Mouse (Mus musculus) mouse trophoblast stem cell (cell line): Measurements from ENCODE around the gene Olfr1389.
"Not testable (repeated sequence)": the region's sequence is repeated elsewhere in the genome, so short reads cannot be mapped to it uniquely, and the experiment has no call there.

Source experiments
- in situ Hi-C, 2 experiments: fragments of 300-500 bp; cut with MseI, MboI; formaldehyde crosslinking; loops; 2 replicates in 1 of 2; 3 replicates in 1 of 2; pipeline ENCODE4 v1.15.1; 2025

The Olfr1389 gene

DNA sequence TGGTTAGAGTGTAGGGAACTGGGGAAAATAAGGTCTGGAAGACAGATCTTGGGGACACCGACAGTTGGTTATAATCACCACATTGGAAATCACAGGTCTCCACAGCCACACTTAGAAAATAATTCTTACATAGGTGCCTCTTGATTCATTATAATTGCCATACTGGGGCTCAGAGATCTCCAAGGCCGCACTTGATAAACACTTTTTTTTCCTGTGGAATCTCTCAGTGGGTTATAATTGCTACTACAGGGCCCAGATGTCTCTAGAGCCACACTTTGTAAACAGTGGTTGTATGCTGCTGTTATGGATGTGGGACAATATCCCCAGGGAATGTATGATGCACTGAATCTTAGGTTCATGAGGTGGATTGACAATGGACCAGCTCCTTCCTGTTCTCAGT lies at the start of gene Olfr1389:
Olfr1389 (plus strand) TSS at position 301 of the 400 bp plus-strand sequence.
- in situ Hi-C loops, result no loop called here

DNA sequence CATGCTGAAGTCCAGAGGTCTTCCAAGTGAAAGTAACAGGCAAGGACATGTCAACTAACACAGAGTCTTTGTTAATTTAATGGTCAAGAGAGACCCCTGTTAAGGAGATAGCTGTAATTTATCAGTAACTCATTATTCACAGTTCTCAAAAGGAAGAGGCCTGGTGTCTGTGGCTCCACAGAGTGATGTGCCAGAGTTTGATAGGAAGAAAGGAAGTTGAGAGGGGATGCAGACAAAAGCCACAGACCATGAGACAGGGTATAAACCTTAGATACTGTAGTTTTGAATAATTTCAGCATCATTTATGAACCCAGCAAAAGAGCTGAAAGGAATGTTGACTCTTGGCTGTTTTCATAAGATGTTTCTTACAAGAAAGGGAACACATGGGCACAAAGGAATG lies 39.7 kb upstream of the Olfr1389 start:
- in situ Hi-C loops, result loop anchor here in 1 of 2 experiments (5.0 kb wide), 1 partner anchor 46 kb away; the partner anchor contains the start of gene Olfr1390

- in situ Hi-C loops, result not testable (repeated sequence)
Observed at GRCm38 (mm10) chr11:49386118-49386517, 36.7 kb upstream of the Olfr1389 start.

DNA sequence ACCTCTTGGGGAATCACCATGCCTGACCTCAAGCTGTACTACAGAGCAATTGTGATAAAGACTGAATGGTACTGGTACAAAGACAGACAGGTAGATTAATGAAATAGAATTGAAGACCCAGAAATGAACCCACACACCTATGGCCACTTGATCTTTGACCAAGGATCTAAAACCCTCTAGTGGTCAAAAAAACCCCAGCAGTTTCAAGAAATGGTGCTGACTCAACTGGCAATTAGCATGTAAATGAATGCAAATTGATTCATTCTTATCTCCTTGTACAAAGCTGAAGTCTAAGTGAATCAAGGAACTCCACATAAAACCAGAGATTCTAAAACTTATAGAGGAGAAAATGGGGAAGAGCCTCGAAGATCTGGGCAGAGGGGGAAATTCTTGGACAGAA lies 30.2 kb upstream of the Olfr1389 start:
- in situ Hi-C loops, result not testable (repeated sequence)

- in situ Hi-C loops, result no loop called here
Observed at GRCm38 (mm10) chr11:49406784-49407183, 16.1 kb upstream of the Olfr1389 start.

DNA sequence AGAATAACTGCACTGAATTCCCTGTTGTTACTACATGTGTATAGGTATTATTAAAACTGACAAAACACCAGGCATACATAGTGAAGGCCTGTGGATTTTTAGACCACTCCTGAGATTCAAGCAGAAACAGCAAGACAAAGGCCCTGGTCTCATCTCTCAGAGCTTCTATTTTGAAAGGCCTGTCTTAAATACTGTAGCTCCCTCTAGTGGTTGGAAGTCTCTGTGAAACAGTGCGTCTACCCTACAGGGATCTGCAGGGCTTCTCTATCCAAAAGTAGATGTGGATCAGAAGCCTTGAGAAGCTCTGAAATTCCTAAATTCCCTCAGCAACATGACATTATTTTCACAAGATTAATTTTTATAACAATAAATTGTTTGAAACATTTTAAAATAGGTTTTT lies 12.3 kb upstream of the Olfr1389 start:
- in situ Hi-C loops, result loop anchor here in 1 of 2 experiments (10.0 kb wide), 1 partner anchor 226 kb away; the partner anchor contains the start of gene Btnl9

DNA sequence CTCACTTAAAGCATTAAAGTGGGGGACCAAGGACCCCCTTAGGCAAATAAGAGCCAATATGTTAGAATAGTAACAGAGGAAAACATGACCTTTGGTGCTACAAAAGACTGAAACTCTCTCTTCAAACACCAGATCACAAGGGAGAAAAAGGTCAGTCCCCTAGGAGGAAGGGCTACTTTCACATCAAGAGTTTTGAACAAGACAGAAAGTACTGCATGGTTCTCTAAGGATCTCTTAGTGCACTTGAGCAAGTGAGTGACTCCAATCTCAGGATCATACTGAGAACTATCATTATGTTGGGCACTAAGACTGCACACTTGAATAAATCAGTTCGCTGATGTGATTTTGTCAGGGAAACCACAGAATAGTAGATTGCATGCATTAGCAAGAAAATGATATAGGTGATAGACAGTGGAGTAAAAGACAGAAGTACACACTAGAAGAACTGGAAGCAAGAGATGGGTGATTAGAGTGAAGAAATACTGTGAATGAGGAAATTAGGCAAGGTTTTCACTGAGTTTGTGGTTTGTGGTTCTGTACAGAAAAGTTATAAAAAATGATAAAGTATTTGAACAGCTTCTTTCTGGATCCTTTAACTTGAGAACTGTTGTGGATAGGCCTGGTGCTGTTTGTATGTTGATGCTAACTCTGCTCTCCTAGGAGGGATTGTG lies 2.5 kb downstream of the Olfr1389 start:
- in situ Hi-C loops, result no loop called here

- in situ Hi-C loops, result no loop called here
Observed at GRCm38 (mm10) chr11:49429641-49430040, 6.8 kb downstream of the Olfr1389 start.

- in situ Hi-C loops, result no loop called here
Observed at GRCm38 (mm10) chr11:49436411-49436810, 13.5 kb downstream of the Olfr1389 start, which contains the start of gene Olfr1388. Olfr1388 (plus strand) TSS chr11:49436624.

DNA sequence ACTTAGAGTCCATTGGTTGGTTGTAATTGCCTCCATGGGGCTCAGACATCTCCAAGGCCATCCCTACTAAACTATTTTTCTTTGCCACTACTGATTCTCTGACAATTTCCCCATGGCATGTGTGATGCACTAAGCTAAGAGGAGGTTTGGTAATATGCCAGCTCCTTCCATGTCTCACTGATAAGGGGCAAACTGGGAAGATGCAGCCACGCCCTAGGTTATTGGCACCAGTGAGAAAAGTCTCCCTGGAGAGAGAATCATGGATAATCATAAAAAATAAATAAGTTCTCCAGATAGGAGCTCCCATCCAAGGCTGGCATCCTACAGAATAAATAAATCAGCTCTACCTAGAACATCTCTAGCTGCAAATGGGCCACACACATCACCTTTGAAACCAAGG lies 32.2 kb downstream of the Olfr1389 start, which contains the start of gene Olfr1387:
Olfr1387 (plus strand) TSS at position 301 of the 400 bp plus-strand sequence.
- in situ Hi-C loops, result no loop called here

- in situ Hi-C loops, result not testable (repeated sequence)
Observed at GRCm38 (mm10) chr11:49464746-49465145, 41.9 kb downstream of the Olfr1389 start, which contains the start of gene Olfr1386. Olfr1386 (plus strand) TSS chr11:49465046.
